In genomic region chr16:18620201-18620600, GRCm38 (mm10) we compare ENCODE assay signal across 11 mouse cellular contexts. TPM values are rescaled to one million over a fixed set of nuclear protein-coding genes. Genes with fewer than 3 reads are reported as not detected.
DNase-seq lines count a peak whose midpoint lies in the region; ATAC-seq and TF ChIP-seq lines count a peak whose summit lies in the region.
"Had no signal": no experiment of that assay in that cellular context is flagged by ENCODE, and none has a peak within 500 bp of the region (broad histone marks: within the 10 kb centered on the region; RNA-seq: fewer than 3 reads in every experiment).

No protein-coding gene starts in this region.

- H3K36me3 ChIP-seq in hindbrain, embryonic 12.5 days: peaks cover 33% of the 10 kb centered on the region
- H3K36me3 ChIP-seq in hindbrain, embryonic 16.5 days (ENCODE audit: control insufficient read depth, insufficient read depth, low read length): peaks cover 38% of the 10 kb centered on the region
- H3K36me3 ChIP-seq in ES-Bruce4 (ENCODE audit: control insufficient read depth, insufficient read depth, low read length, poor library complexity, severe bottlenecking): no peaks in the 10 kb centered on the region
- H3K36me3 ChIP-seq in embryonic facial prominence, embryonic 12.5 days: peaks cover 28% of the 10 kb centered on the region
- H3K36me3 ChIP-seq in limb, embryonic 14.5 days (ENCODE audit: control insufficient read depth, insufficient read depth, low read length): peaks cover 34% of the 10 kb centered on the region

- no peak overlapping the region for H3K27ac ChIP-seq in hindbrain, embryonic 12.5 days
- no peak overlapping the region for H3K27ac ChIP-seq in hindbrain, embryonic 16.5 days (ENCODE audit: low read depth, low read length)
- H3K27ac ChIP-seq in ES-Bruce4 (ENCODE audit: insufficient read depth, low read length): no peak overlapping the region
- no peak overlapping the region for H3K27ac ChIP-seq in embryonic facial prominence, embryonic 12.5 days
- H3K27ac ChIP-seq in limb, embryonic 14.5 days (replicated peaks; ENCODE audit: low read depth, low read length): no peak overlapping the region

- TF ChIP-seq EP300 in ES-Bruce4 (IDR thresholded peaks at IDR 0.05; ENCODE audit: insufficient read depth, low read depth, low read length): no peak

- DNase-seq in limb, embryonic 14.5 days (ENCODE audit: low spot score): no peak
- DNase-seq in embryo, embryonic 11 days: no peak
- no peak for DNase-seq in left cerebral cortex, postnatal 36 days (ENCODE audit: low spot score in 2 of 2)
- DNase-seq in thymus, postnatal 25 days: no peak
- DNase-seq: gastrocnemius, postnatal 14 days had no signal

- H3K9me3 ChIP-seq in hindbrain, embryonic 12.5 days (replicated peaks): no peaks in the 10 kb centered on the region
- no peaks in the 10 kb centered on the region; the same call in 1 of the 2 replicates for H3K9me3 ChIP-seq in hindbrain, embryonic 16.5 days (ENCODE audit: control insufficient read depth, low read length)
- no peaks in the 10 kb centered on the region for H3K9me3 ChIP-seq in ES-Bruce4 (replicated peaks; ENCODE audit: control insufficient read depth, insufficient read depth, low read length, poor library complexity, severe bottlenecking)
- H3K9me3 ChIP-seq in embryonic facial prominence, embryonic 12.5 days: no peaks in the 10 kb centered on the region
- H3K9me3 ChIP-seq in limb, embryonic 14.5 days (ENCODE audit: control insufficient read depth, low read length): no peaks in the 10 kb centered on the region

- intact Hi-C loops in left cerebral cortex, postnatal 36 days (cut with DNase I): loop anchor here (5.0 kb wide), 1 partner anchor 123 kb away; the partner anchor contains the start of genes Gnb1l and Rtl10

- peak overlapping the region; percentile 42; the same call in 1 of the 2 replicates for H3K4me3 ChIP-seq in hindbrain, embryonic 12.5 days
- no peak overlapping the region for H3K4me3 ChIP-seq in hindbrain, embryonic 16.5 days (ENCODE audit: low read length)
- H3K4me3 ChIP-seq in ES-Bruce4 (ENCODE audit: low read depth, low read length): peak overlapping the region; percentile 68
- H3K4me3 ChIP-seq in embryonic facial prominence, embryonic 12.5 days: peak overlapping the region; percentile 54
- H3K4me3 ChIP-seq in limb, embryonic 14.5 days (replicated peaks; ENCODE audit: low read length): peak overlapping the region; percentile 49; the same call in 1 of the 2 replicates

- H3K27me3 ChIP-seq in hindbrain, embryonic 12.5 days: peaks cover 92% of the 10 kb centered on the region
- peaks cover 59% of the 10 kb centered on the region for H3K27me3 ChIP-seq in hindbrain, embryonic 16.5 days (replicated peaks; ENCODE audit: control insufficient read depth, insufficient read depth, low read length)
- H3K27me3 ChIP-seq in ES-Bruce4 (ENCODE audit: control insufficient read depth, insufficient read depth, low read length, poor library complexity, severe bottlenecking): peaks cover 5% of the 10 kb centered on the region; the same call in 1 of the 2 replicates
- peaks cover 85% of the 10 kb centered on the region for H3K27me3 ChIP-seq in embryonic facial prominence, embryonic 12.5 days
- H3K27me3 ChIP-seq in limb, embryonic 14.5 days (ENCODE audit: control insufficient read depth, insufficient read depth, low read length): peaks cover 74% of the 10 kb centered on the region

- no peak overlapping the region for H3K9ac ChIP-seq in hindbrain, embryonic 12.5 days
- no peak overlapping the region for H3K9ac ChIP-seq in hindbrain, embryonic 16.5 days (ENCODE audit: low read depth, low read length)
- no peak overlapping the region for H3K9ac ChIP-seq in ES-Bruce4 (ENCODE audit: low read depth, poor library complexity, severe bottlenecking)
- H3K9ac ChIP-seq in embryonic facial prominence, embryonic 12.5 days: no peak overlapping the region
- no peak overlapping the region for H3K9ac ChIP-seq in limb, embryonic 14.5 days (ENCODE audit: low read depth, low read length, severe bottlenecking)

- H3K4me1 ChIP-seq in hindbrain, embryonic 12.5 days: peaks cover 19% of the 10 kb centered on the region
- H3K4me1 ChIP-seq in hindbrain, embryonic 16.5 days (ENCODE audit: control insufficient read depth, insufficient read depth, low read depth, low read length): peaks cover 20% of the 10 kb centered on the region
- no peaks in the 10 kb centered on the region for H3K4me1 ChIP-seq in ES-Bruce4 (ENCODE audit: control insufficient read depth, insufficient read depth, low read length)
- H3K4me1 ChIP-seq in embryonic facial prominence, embryonic 12.5 days: peaks cover 25% of the 10 kb centered on the region
- peaks cover 12% of the 10 kb centered on the region; the same call in 1 of the 2 replicates for H3K4me1 ChIP-seq in limb, embryonic 14.5 days (ENCODE audit: control insufficient read depth, insufficient read depth, low read length)

- 17% methylated on average over 6 of the region's 6 CpGs for WGBS in hindbrain, embryonic 12.5 days
- 24% methylated on average over 6 of the region's 6 CpGs for WGBS in hindbrain, embryonic 16.5 days
- 27% methylated on average over 6 of the region's 6 CpGs for WGBS in embryonic facial prominence, embryonic 12.5 days
- WGBS in limb, embryonic 14.5 days: 26% methylated on average over 6 of the region's 6 CpGs

- 0 out of 2 replicates have a peak overlapping the region, but pooled peaks have one; percentile 80 for H3K4me2 ChIP-seq in hindbrain, embryonic 12.5 days (replicated peaks)
- H3K4me2 ChIP-seq in hindbrain, embryonic 16.5 days (ENCODE audit: low read length): no peak overlapping the region; the same call in 1 of the 2 replicates
- H3K4me2 ChIP-seq in embryonic facial prominence, embryonic 12.5 days (replicated peaks): peak overlapping the region; percentile 95
- H3K4me2 ChIP-seq in limb, embryonic 14.5 days (replicated peaks; ENCODE audit: low read depth, low read length, severe bottlenecking): peak overlapping the region; percentile 85; the same call in 1 of the 2 replicates

- TF ChIP-seq CTCF in ES-Bruce4 (IDR thresholded peaks at IDR 0.05; ENCODE audit: low read depth, low read length): no peak

- ATAC-seq in hindbrain, embryonic 12.5 days (ENCODE audit: low FRiP score): no peak
- ATAC-seq in hindbrain, embryonic 16.5 days: no peak
- ATAC-seq in embryonic facial prominence, embryonic 12.5 days (ENCODE audit: insufficient number of reproducible peaks, insufficient read depth, low FRiP score, low TSS enrichment): no peak
- ATAC-seq in limb, embryonic 14.5 days (ENCODE audit: low FRiP score, low read depth): no peak

- TF ChIP-seq POLR2A in ES-Bruce4 (IDR thresholded peaks at IDR 0.05; ENCODE audit: insufficient read depth, low read length): no peak
- TF ChIP-seq POLR2A in limb, embryonic 14.5 days (IDR thresholded peaks at IDR 0.05; ENCODE audit: borderline replicate concordance, extremely low read depth, insufficient read depth, insufficient read length): no peak

RNA-seq across cellular contexts. Expression of gene Gp1bb, which starts 2.0 kb away (rescaled TPM):
- 10.1 and 11.1 TPM in 2 replicates for polyA plus RNA-seq in hindbrain, embryonic 12.5 days (2016; fragmentation: Nextera tagmentation; extraction: Ambion mirVana)
- polyA plus RNA-seq in hindbrain, embryonic 16.5 days (2015; fragmentation: Nextera tagmentation; extraction: Ambion mirVana): 9.6 and 9.7 TPM in 2 replicates
- not detected in 2 replicates for polyA plus RNA-seq in ES-Bruce4 (2011; ENCODE audit: insufficient read depth, insufficient read length, low read depth, missing spikeins)
- polyA plus RNA-seq in embryonic facial prominence, embryonic 12.5 days (2016; fragmentation: Nextera tagmentation; extraction: Ambion mirVana): 4.3 and 4.7 TPM in 2 replicates
- 3.0 and 4.5 TPM in 2 replicates for polyA plus RNA-seq in limb, embryonic 14.5 days (2012; rRNA removed)
- polyA plus RNA-seq in limb, embryonic 14.5 days (2014; fragmentation: Nextera tagmentation; extraction: Ambion mirVana): 3.7 and 4.3 TPM in 2 replicates
- 1 to 10 TPM; 1.1 to 1.6 TPM for total RNA-seq in left cerebral cortex, postnatal 36 days (2021)
- total RNA-seq: gastrocnemius, postnatal 14 days; monocyte, adult 5-6 weeks had no signal

RNA-seq across cellular contexts. Expression of gene Gm49601, which starts 6.0 kb away (rescaled TPM):
- polyA plus RNA-seq in hindbrain, embryonic 12.5 days (2016; fragmentation: Nextera tagmentation; extraction: Ambion mirVana): 12.6 and 13.5 TPM in 2 replicates
- polyA plus RNA-seq in hindbrain, embryonic 16.5 days (2015; fragmentation: Nextera tagmentation; extraction: Ambion mirVana): 18.7 and 22.6 TPM in 2 replicates
- not detected in 2 replicates for polyA plus RNA-seq in ES-Bruce4 (2011; ENCODE audit: insufficient read depth, insufficient read length, low read depth, missing spikeins)
- 8.1 and 10.4 TPM in 2 replicates for polyA plus RNA-seq in embryonic facial prominence, embryonic 12.5 days (2016; fragmentation: Nextera tagmentation; extraction: Ambion mirVana)
- polyA plus RNA-seq in limb, embryonic 14.5 days (2012; rRNA removed): 34.5 and 42.9 TPM in 2 replicates
- polyA plus RNA-seq in limb, embryonic 14.5 days (2014; fragmentation: Nextera tagmentation; extraction: Ambion mirVana): 1.9 and 2.7 TPM in 2 replicates
- total RNA-seq in left cerebral cortex, postnatal 36 days (2021): 100 to 1,000 TPM; 255 to 281 TPM

RNA-seq across cellular contexts. Expression of gene Sept5, which starts 9.6 kb away (rescaled TPM):
- polyA plus RNA-seq in hindbrain, embryonic 12.5 days (2016; fragmentation: Nextera tagmentation; extraction: Ambion mirVana): 98.7 and 105 TPM in 2 replicates
- 230 and 249 TPM in 2 replicates for polyA plus RNA-seq in hindbrain, embryonic 16.5 days (2015; fragmentation: Nextera tagmentation; extraction: Ambion mirVana)
- polyA plus RNA-seq in ES-Bruce4 (2011; ENCODE audit: insufficient read depth, insufficient read length, low read depth, missing spikeins): 1.8 and 5.2 TPM in 2 replicates
- 45.5 and 47.2 TPM in 2 replicates for polyA plus RNA-seq in embryonic facial prominence, embryonic 12.5 days (2016; fragmentation: Nextera tagmentation; extraction: Ambion mirVana)
- polyA plus RNA-seq in limb, embryonic 14.5 days (2012; rRNA removed): 94.5 and 97.4 TPM in 2 replicates
- polyA plus RNA-seq in limb, embryonic 14.5 days (2014; fragmentation: Nextera tagmentation; extraction: Ambion mirVana): 43.4 and 44.0 TPM in 2 replicates
- total RNA-seq in left cerebral cortex, postnatal 36 days (2021): 100 to 1,000 TPM; 834 to 992 TPM

RNA-seq across cellular contexts. Expression of gene Tbx1, which starts 29.7 kb away (rescaled TPM):
- polyA plus RNA-seq in hindbrain, embryonic 12.5 days (2016; fragmentation: Nextera tagmentation; extraction: Ambion mirVana): 15.4 and 15.5 TPM in 2 replicates
- polyA plus RNA-seq in hindbrain, embryonic 16.5 days (2015; fragmentation: Nextera tagmentation; extraction: Ambion mirVana): 0.89 and 0.90 TPM in 2 replicates
- polyA plus RNA-seq in ES-Bruce4 (2011; ENCODE audit: insufficient read depth, insufficient read length, low read depth, missing spikeins): 0.29 TPM in 1 of 2 replicates, not detected in the other
- 19.6 and 21.9 TPM in 2 replicates for polyA plus RNA-seq in embryonic facial prominence, embryonic 12.5 days (2016; fragmentation: Nextera tagmentation; extraction: Ambion mirVana)
- 12.1 and 16.0 TPM in 2 replicates for polyA plus RNA-seq in limb, embryonic 14.5 days (2012; rRNA removed)
- 8.0 and 8.7 TPM in 2 replicates for polyA plus RNA-seq in limb, embryonic 14.5 days (2014; fragmentation: Nextera tagmentation; extraction: Ambion mirVana)
- total RNA-seq in left cerebral cortex, postnatal 36 days (2021): 1 to 10 TPM in 1 of 2 experiments, under 1 TPM in 1; 0.94 to 1.4 TPM
- total RNA-seq: MEL; monocyte, adult 5-6 weeks had no signal
